In genomic region chrX:139178928-139179327, GRCm38 (mm10) we compare ENCODE assay signal across 43 mouse cellular contexts. TPM values are rescaled to one million over a fixed set of nuclear protein-coding genes. Genes with fewer than 3 reads are reported as not detected.
"Had no signal": no experiment of that assay in that cellular context is flagged by ENCODE, and none has a peak within 500 bp of the region (broad histone marks: within the 10 kb centered on the region; RNA-seq: fewer than 3 reads in every experiment).

Gene 4933428M09Rik, plus strand, starts transcription at chrX:139179228.

- H3K9ac ChIP-seq: heart, embryonic 13.5 days; heart, embryonic 15.5 days; hindbrain, embryonic 13.5 days; hindbrain, embryonic 15.5 days; kidney, embryonic 15.5 days; limb, embryonic 13.5 days; limb, embryonic 15.5 days; liver, embryonic 12.5 days; liver, embryonic 14.5 days had no signal

- DNase-seq: gastrocnemius, postnatal 14 days; gastrocnemius, postnatal 36 days; heart, adult 11 months; heart, adult 2 months; heart, postnatal 14 days; heart, postnatal 36 days; kidney, adult 11 months; kidney, adult 2 months; kidney, adult 9 months; kidney, postnatal 14 days; kidney, postnatal 36 days; layer of hippocampus, adult 9-11 months; layer of hippocampus, postnatal 36 days; left cerebral cortex, postnatal 4 days had no signal

- H3K4me1 ChIP-seq: heart, embryonic 13.5 days; heart, embryonic 15.5 days; hindbrain, embryonic 13.5 days; hindbrain, embryonic 15.5 days; kidney, embryonic 15.5 days; limb, embryonic 13.5 days; limb, embryonic 15.5 days; liver, embryonic 12.5 days had no signal

- ATAC-seq: hindbrain, postnatal 0 days; intestine, embryonic 16.5 days; liver, embryonic 12.5 days had no signal

- H3K36me3 ChIP-seq: heart, embryonic 13.5 days; heart, embryonic 15.5 days; hindbrain, embryonic 13.5 days; hindbrain, embryonic 15.5 days; kidney, embryonic 15.5 days; limb, embryonic 13.5 days; limb, embryonic 15.5 days; liver, embryonic 12.5 days had no signal

- H3K4me2 ChIP-seq: heart, embryonic 11.5 days; heart, embryonic 13.5 days; heart, embryonic 15.5 days; hindbrain, embryonic 13.5 days; hindbrain, embryonic 15.5 days; kidney, embryonic 15.5 days; limb, embryonic 13.5 days; limb, embryonic 15.5 days; liver, embryonic 12.5 days had no signal

- H3K9me3 ChIP-seq: heart, embryonic 13.5 days; heart, embryonic 15.5 days; hindbrain, embryonic 13.5 days; hindbrain, embryonic 15.5 days; kidney, embryonic 15.5 days; limb, embryonic 13.5 days; limb, embryonic 15.5 days; liver, embryonic 12.5 days had no signal

- H3K4me3 ChIP-seq: heart, adult 2 months; heart, embryonic 13.5 days; heart, embryonic 15.5 days; hindbrain, embryonic 13.5 days; hindbrain, embryonic 15.5 days; kidney, embryonic 15.5 days; limb, embryonic 13.5 days; limb, embryonic 15.5 days; liver, embryonic 12.5 days had no signal

- H3K27me3 ChIP-seq: heart, embryonic 13.5 days; heart, embryonic 15.5 days; hindbrain, embryonic 13.5 days; hindbrain, embryonic 15.5 days; limb, embryonic 13.5 days; limb, embryonic 15.5 days; liver, embryonic 12.5 days had no signal

- H3K27ac ChIP-seq: heart, adult 2 months; heart, embryonic 13.5 days; heart, embryonic 15.5 days; hindbrain, embryonic 13.5 days; hindbrain, embryonic 15.5 days; hindbrain, postnatal 0 days; kidney, embryonic 15.5 days; kidney, postnatal 0 days; limb, embryonic 13.5 days; limb, embryonic 15.5 days; liver, embryonic 12.5 days; liver, embryonic 14.5 days had no signal

RNA-seq across cellular contexts. Expression of gene 4933428M09Rik, which starts in this region (rescaled TPM):
- total RNA-seq: gastrocnemius, adult 18-20 months; gastrocnemius, adult 8-10 months; gastrocnemius, postnatal 14 days; gastrocnemius, postnatal 36 days; heart, adult 2 months; heart, postnatal 14 days; heart, postnatal 36 days; hematopoietic stem cell, adult 5-6 weeks; hindbrain, postnatal 0 days; layer of hippocampus, adult 18-20 months; layer of hippocampus, adult 8-10 months; layer of hippocampus, postnatal 14 days; layer of hippocampus, postnatal 36 days; left cerebral cortex, adult 18-20 months; left cerebral cortex, adult 8-10 months; left cerebral cortex, postnatal 10 days; left cerebral cortex, postnatal 25 days; left cerebral cortex, postnatal 4 days; liver, adult 2 months had no signal
- polyA plus RNA-seq: heart, adult 2 months; heart, embryonic 11.5 days; heart, embryonic 13.5 days; heart, embryonic 15.5 days; heart, postnatal 0 days; hindbrain, embryonic 11.5 days; hindbrain, embryonic 13.5 days; hindbrain, embryonic 15.5 days; hindbrain, postnatal 0 days; intestine, embryonic 14.5 days; intestine, embryonic 16.5 days; kidney, adult 2 months; kidney, embryonic 15.5 days; kidney, postnatal 0 days; large intestine, adult 2 months; limb, embryonic 11.5 days; limb, embryonic 13.5 days; limb, embryonic 15.5 days; liver, adult 2 months; liver, embryonic 12.5 days; liver, embryonic 14.5 days had no signal
